Mouse (Mus musculus) liver, postnatal 0 days (tissue): ENCODE measurements around the gene Scp2.

Source experiments
- CTCF ChIP-seq: sonication (generic); IDR thresholded peaks from 2 replicates; pipeline ENCODE4 v1.5.1; 2016; ENCODE audit warnings: antibody characterized with exemption, low read depth
- EP300 ChIP-seq: IDR thresholded peaks from 2 replicates; pipeline ENCODE4 v1.6.1; 2016; ENCODE audit warnings: antibody characterized with exemption, low read depth, mild to moderate bottlenecking

GRCm38 (mm10) chr4:108168056-108168455 lies 23.3 kb upstream of the Scp2 start:
- TF ChIP-seq CTCF, result no peak
- no peak for TF ChIP-seq EP300
